In genomic region chrX:169256741-169257140, GRCm38 (mm10) we compare ENCODE assay signal across 22 mouse cellular contexts.
DNase-seq lines count a peak whose midpoint lies in the region; ATAC-seq lines count a peak whose summit lies in the region.
"Had no signal": no experiment of that assay in that cellular context is flagged by ENCODE, and none has a peak within 500 bp of the region (broad histone marks: within the 10 kb centered on the region; RNA-seq: fewer than 3 reads in every experiment).

No protein-coding gene starts in this region.

- H3K9me3 ChIP-seq in heart, embryonic 11.5 days (replicated peaks; ENCODE audit: control insufficient read depth, low read length) = no peaks in the 10 kb centered on the region
- H3K9me3 ChIP-seq: heart, embryonic 12.5 days; heart, embryonic 15.5 days; hindbrain, embryonic 10.5 days; hindbrain, embryonic 13.5 days; intestine, embryonic 15.5 days had no signal

- H3K4me3 ChIP-seq in heart, embryonic 11.5 days (ENCODE audit: low read depth, low read length) = no peak overlapping the region
- H3K4me3 ChIP-seq: heart, embryonic 12.5 days; heart, embryonic 15.5 days; hindbrain, embryonic 10.5 days; hindbrain, embryonic 13.5 days; intestine, embryonic 15.5 days had no signal

- no peak overlapping the region for H3K27ac ChIP-seq in heart, embryonic 11.5 days (ENCODE audit: low read depth, low read length)
- H3K27ac ChIP-seq: heart, embryonic 15.5 days; hindbrain, embryonic 10.5 days; hindbrain, embryonic 13.5 days; intestine, embryonic 15.5 days had no signal

- H3K36me3 ChIP-seq in heart, embryonic 11.5 days (ENCODE audit: control insufficient read depth, insufficient read depth, low read length) = no peaks in the 10 kb centered on the region
- H3K36me3 ChIP-seq: heart, embryonic 15.5 days; hindbrain, embryonic 10.5 days; hindbrain, embryonic 13.5 days; intestine, embryonic 15.5 days had no signal

- no peaks in the 10 kb centered on the region for H3K27me3 ChIP-seq in heart, embryonic 11.5 days (ENCODE audit: control insufficient read depth, insufficient read depth, low read length)
- H3K27me3 ChIP-seq: heart, embryonic 12.5 days; heart, embryonic 15.5 days; intestine, embryonic 15.5 days had no signal

- peak; percentile 6 to 38 for DNase-seq in heart, adult 9 months (ENCODE audit: low spot score in 2 of 2)
- DNase-seq in 3T3-L1 (ENCODE audit: low read depth, low spot score) = peak; percentile 61
- peak; percentile 40 for DNase-seq in Muller cell, postnatal 12 days (ENCODE audit: inconsistent ontology term)
- DNase-seq in skeletal muscle tissue, adult 2 months (ENCODE audit: low read depth, low spot score) = peak; percentile 7
- DNase-seq in kidney, adult 18-20 months = no peak
- DNase-seq: adrenal gland, adult 8-10 months; adrenal gland, postnatal 25 days; cerebellum, adult 11-12 months; cerebellum, adult 8-10 months; cerebellum, postnatal 14 days; forebrain, postnatal 0 days; gastrocnemius, postnatal 36 days; kidney, adult 11 months; kidney, adult 9 months had no signal

- H3K4me1 ChIP-seq in heart, embryonic 11.5 days (ENCODE audit: control insufficient read depth, insufficient read depth, low read length) = no peaks in the 10 kb centered on the region
- H3K4me1 ChIP-seq: heart, embryonic 12.5 days; heart, embryonic 15.5 days; hindbrain, embryonic 10.5 days; hindbrain, embryonic 13.5 days; intestine, embryonic 15.5 days had no signal

- no peak overlapping the region for H3K4me2 ChIP-seq in heart, embryonic 11.5 days
- H3K4me2 ChIP-seq: heart, embryonic 12.5 days; heart, embryonic 15.5 days; hindbrain, embryonic 13.5 days; intestine, embryonic 15.5 days had no signal

- no peak for ATAC-seq in heart, embryonic 11.5 days (replicated peaks; ENCODE audit: insufficient number of reproducible peaks, low FRiP score, low TSS enrichment)
- ATAC-seq: forebrain, embryonic 14.5 days; forebrain, postnatal 0 days; hindbrain, embryonic 16.5 days; intestine, embryonic 15.5 days had no signal

- no peak overlapping the region for H3K9ac ChIP-seq in heart, embryonic 11.5 days (ENCODE audit: low read depth, low read length)
- H3K9ac ChIP-seq: forebrain, postnatal 0 days; heart, embryonic 12.5 days; heart, embryonic 15.5 days; hindbrain, embryonic 13.5 days; intestine, embryonic 15.5 days had no signal
